Mouse (Mus musculus): ENCODE results near the gene Sbk3.

DNA sequence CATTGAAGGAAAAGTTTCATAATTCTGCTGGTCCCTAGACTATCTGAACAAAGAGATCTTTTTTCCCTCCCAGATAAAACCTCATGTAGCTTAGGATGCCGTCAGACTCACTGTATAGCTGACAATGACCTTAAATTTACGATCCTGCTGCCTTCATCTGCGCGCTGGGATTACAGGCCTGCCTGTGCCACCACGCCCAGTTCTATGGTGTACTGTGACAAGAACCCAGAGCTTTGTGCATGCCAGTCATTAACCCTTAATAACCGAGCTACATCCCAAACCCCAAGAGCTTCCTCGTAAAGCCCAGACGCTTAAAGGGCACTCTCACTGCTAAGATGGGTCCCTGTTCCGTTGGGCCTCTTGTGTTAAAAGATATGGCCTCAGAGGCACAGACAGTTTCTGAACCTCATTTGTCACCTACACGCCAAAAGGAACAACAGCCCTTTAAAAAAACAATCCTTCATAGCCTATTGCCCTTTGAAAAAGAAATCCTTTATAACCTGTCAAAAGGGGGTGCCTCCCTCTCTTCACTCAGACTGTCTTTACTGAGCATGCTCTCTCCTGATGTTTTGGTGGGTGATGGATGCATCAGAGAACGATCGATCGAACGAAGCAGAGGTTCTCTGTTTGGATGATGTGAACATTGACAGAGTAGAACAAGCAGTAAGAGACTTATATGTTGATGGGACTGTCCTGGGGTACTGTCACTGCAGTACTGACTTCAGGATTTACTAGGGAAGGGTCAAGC is 55.1 kb downstream of the Sbk3 start:
- TF ChIP-seq ZC3H11A (IDR thresholded peaks at IDR 0.05; ENCODE audit: borderline replicate concordance, low read depth, low read length) (no peak), CHD2 (IDR thresholded peaks at IDR 0.05; ENCODE audit: low read depth, low read length) (0 out of 2 replicates have a peak, but pooled peaks have one; percentile 5)

All from ES-E14 (cell line).